Mouse (Mus musculus): ENCODE data around the gene Bcor. TPM values are rescaled to one million over a fixed set of nuclear protein-coding genes. Genes with fewer than 3 reads are reported as not detected.

Gene Bcor
- polyA plus RNA-seq, 1 experiment from 2014 or later: 7.9 TPM

- no peak overlapping the region for H3K4me3 ChIP-seq
- H3K9me3 ChIP-seq (replicated peaks): no peaks in the 10 kb centered on the region
- no peaks in the 10 kb centered on the region for H3K36me3 ChIP-seq
- H3K27me3 ChIP-seq (replicated peaks): peaks cover 99% of the 10 kb centered on the region
- no peak overlapping the region for H3K27ac ChIP-seq
- 18% methylated on average over 14 of the region's 14 CpGs for WGBS (ENCODE audit: insufficient replicate concordance)
- no peak for ATAC-seq
- no peak overlapping the region for H3K9ac ChIP-seq
- peaks cover 36% of the 10 kb centered on the region for H3K4me1 ChIP-seq
- H3K4me2 ChIP-seq: no peak overlapping the region
These were observed 30.0 kb downstream of the Bcor start for GRCm38 (mm10) chrX:12129828-12130809.

GRCm38 (mm10) chrX:12129230-12129629 is 30.9 kb downstream of the Bcor start:
- Histone ChIP-seq H3K27me3 (replicated peaks) (peaks cover 99% of the 10 kb centered on the region), H3K4me3 (no peak overlapping the region), H3K4me1 (peaks cover 40% of the 10 kb centered on the region), H3K27ac (no peak overlapping the region), H3K9ac (no peak overlapping the region), H3K36me3 (no peaks in the 10 kb centered on the region), H3K4me2 (peak overlapping the region; percentile 64; the same call in 1 of the 2 replicates), H3K9me3 (replicated peaks) (no peaks in the 10 kb centered on the region)
- ATAC-seq: no peak
- 4% methylated on average over 24 of the region's 24 CpGs for WGBS (ENCODE audit: insufficient replicate concordance)

GRCm38 (mm10) chrX:12128165-12129083 is 31.7 kb downstream of the Bcor start:
- Histone ChIP-seq H3K27ac (0 out of 2 replicates have a peak overlapping the region, but pooled peaks have one; percentile 54), H3K9me3 (replicated peaks) (no peaks in the 10 kb centered on the region), H3K27me3 (replicated peaks) (peaks cover 99% of the 10 kb centered on the region), H3K36me3 (no peaks in the 10 kb centered on the region), H3K4me1 (peaks cover 38% of the 10 kb centered on the region), H3K4me2 (peak overlapping the region; percentile 64), H3K9ac (peak overlapping the region; percentile 48), H3K4me3 (peak overlapping the region; percentile 48)
- 1% methylated on average over 24 of the region's 72 CpGs for WGBS (ENCODE audit: insufficient replicate concordance)
- no peak for ATAC-seq

- ATAC-seq: no peak
- Histone ChIP-seq H3K4me1 (peaks cover 36% of the 10 kb centered on the region; the same call in 1 of the 2 replicates), H3K27ac (0 out of 2 replicates have a peak overlapping the region, but pooled peaks have one; percentile 54), H3K9me3 (replicated peaks) (no peaks in the 10 kb centered on the region), H3K9ac (peak overlapping the region; percentile 48), H3K4me3 (peak overlapping the region; percentile 48), H3K36me3 (no peaks in the 10 kb centered on the region), H3K4me2 (peak overlapping the region; percentile 64), H3K27me3 (replicated peaks) (peaks cover 99% of the 10 kb centered on the region)
- 4% methylated on average over 33 of the region's 37 CpGs for WGBS (ENCODE audit: insufficient replicate concordance)
These were observed 32.4 kb downstream of the Bcor start for GRCm38 (mm10) chrX:12127799-12128164.

GRCm38 (mm10) chrX:12127106-12127670 is 33.0 kb downstream of the Bcor start:
- 5% methylated on average over 24 of the region's 24 CpGs for WGBS (ENCODE audit: insufficient replicate concordance)
- H3K4me2 ChIP-seq: peak overlapping the region; percentile 64
- H3K27ac ChIP-seq: no peak overlapping the region
- no peaks in the 10 kb centered on the region for H3K36me3 ChIP-seq
- peaks cover 99% of the 10 kb centered on the region for H3K27me3 ChIP-seq (replicated peaks)
- H3K4me1 ChIP-seq: peaks cover 31% of the 10 kb centered on the region; the same call in 1 of the 2 replicates
- H3K9ac ChIP-seq: peak overlapping the region; percentile 17; the same call in 1 of the 2 replicates
- no peak for ATAC-seq
- H3K9me3 ChIP-seq (replicated peaks): no peaks in the 10 kb centered on the region
- H3K4me3 ChIP-seq: peak overlapping the region; percentile 48

DNA sequence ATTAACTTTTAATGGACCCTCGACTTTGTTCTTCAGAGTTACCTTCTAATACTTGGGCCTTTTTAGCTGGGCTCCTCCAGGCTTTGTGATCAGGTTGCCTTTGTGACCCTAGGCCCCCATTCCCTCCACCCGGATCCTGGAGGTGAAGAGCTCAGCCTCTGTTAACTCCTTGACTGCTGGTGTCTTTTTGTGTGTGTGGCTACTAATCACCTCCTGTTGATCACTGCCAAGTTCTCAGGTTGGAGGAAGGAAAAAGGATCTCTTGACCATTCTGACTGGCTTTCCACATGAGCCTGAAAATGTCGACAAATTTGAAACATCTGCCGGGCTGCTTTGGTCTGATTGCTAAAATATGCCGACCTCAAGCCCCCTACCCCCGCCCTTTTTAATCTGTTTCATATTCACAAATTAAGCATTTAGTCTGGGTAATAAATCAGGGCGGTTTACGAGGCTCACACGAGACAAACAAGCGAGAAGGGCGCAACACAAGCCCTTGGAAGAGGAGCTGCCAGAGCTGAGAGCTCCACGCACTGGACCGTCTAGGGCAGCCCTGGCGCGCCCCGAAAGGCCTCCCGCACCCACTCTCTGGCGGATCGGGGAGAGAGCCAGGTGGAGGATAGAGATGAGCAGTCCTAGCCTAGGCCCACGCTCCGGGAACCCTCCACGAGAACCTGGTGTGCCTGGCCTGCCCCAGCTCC is 33.6 kb downstream of the Bcor start:
- Histone ChIP-seq H3K4me1 (peaks cover 31% of the 10 kb centered on the region; the same call in 1 of the 2 replicates), H3K9me3 (replicated peaks) (no peaks in the 10 kb centered on the region), H3K27me3 (replicated peaks) (peaks cover 98% of the 10 kb centered on the region), H3K36me3 (no peaks in the 10 kb centered on the region), H3K27ac (no peak overlapping the region), H3K4me3 (peak overlapping the region; percentile 48; the same call in 1 of the 2 replicates), H3K9ac (peak overlapping the region; percentile 17; the same call in 1 of the 2 replicates), H3K4me2 (peak overlapping the region; percentile 64)
- WGBS (ENCODE audit: insufficient replicate concordance): 15% methylated on average over 22 of the region's 22 CpGs
- no peak for ATAC-seq

- WGBS (ENCODE audit: insufficient replicate concordance): 15% methylated on average over 3 of the region's 3 CpGs
- Histone ChIP-seq H3K27me3 (replicated peaks) (peaks cover 78% of the 10 kb centered on the region), H3K9me3 (replicated peaks) (no peaks in the 10 kb centered on the region)
These were observed 35.6 kb downstream of the Bcor start for GRCm38 (mm10) chrX:12124571-12124970.

GRCm38 (mm10) chrX:12123687-12124087 is 36.5 kb downstream of the Bcor start:
- WGBS (ENCODE audit: insufficient replicate concordance): 8% methylated on average over 6 of the region's 6 CpGs
- no peak for ATAC-seq
- H3K4me2 ChIP-seq: peak overlapping the region; percentile 37; the same call in 1 of the 2 replicates

More at GRCm38 (mm10) chrX:12124571-12124970, 35.6 kb downstream of the Bcor start:
- ATAC-seq: no peak
- Histone ChIP-seq H3K27ac (no peak overlapping the region), H3K4me1 (peaks cover 31% of the 10 kb centered on the region), H3K9ac (no peak overlapping the region), H3K4me3 (no peak overlapping the region), H3K4me2 (no peak overlapping the region), H3K36me3 (no peaks in the 10 kb centered on the region)

GRCm38 (mm10) chrX:12122594-12123331 is 37.4 kb downstream of the Bcor start:
- WGBS (ENCODE audit: insufficient replicate concordance): 11% methylated on average over 21 of the region's 21 CpGs
- Histone ChIP-seq H3K27ac (peak overlapping the region; percentile 56), H3K9ac (no peak overlapping the region), H3K4me2 (peak overlapping the region; percentile 37), H3K4me3 (no peak overlapping the region), H3K36me3 (no peaks in the 10 kb centered on the region), H3K9me3 (replicated peaks) (no peaks in the 10 kb centered on the region), H3K27me3 (replicated peaks) (peaks cover 60% of the 10 kb centered on the region), H3K4me1 (peaks cover 27% of the 10 kb centered on the region)
- ATAC-seq: 0 out of 2 replicates have a peak, but pooled peaks have one; percentile 48

More at GRCm38 (mm10) chrX:12123687-12124087, 36.5 kb downstream of the Bcor start:
- Histone ChIP-seq H3K27ac (peak overlapping the region; percentile 56; the same call in 1 of the 2 replicates), H3K4me3 (no peak overlapping the region), H3K9ac (no peak overlapping the region), H3K36me3 (no peaks in the 10 kb centered on the region), H3K4me1 (peaks cover 30% of the 10 kb centered on the region), H3K9me3 (replicated peaks) (no peaks in the 10 kb centered on the region), H3K27me3 (replicated peaks) (peaks cover 69% of the 10 kb centered on the region)

DNA sequence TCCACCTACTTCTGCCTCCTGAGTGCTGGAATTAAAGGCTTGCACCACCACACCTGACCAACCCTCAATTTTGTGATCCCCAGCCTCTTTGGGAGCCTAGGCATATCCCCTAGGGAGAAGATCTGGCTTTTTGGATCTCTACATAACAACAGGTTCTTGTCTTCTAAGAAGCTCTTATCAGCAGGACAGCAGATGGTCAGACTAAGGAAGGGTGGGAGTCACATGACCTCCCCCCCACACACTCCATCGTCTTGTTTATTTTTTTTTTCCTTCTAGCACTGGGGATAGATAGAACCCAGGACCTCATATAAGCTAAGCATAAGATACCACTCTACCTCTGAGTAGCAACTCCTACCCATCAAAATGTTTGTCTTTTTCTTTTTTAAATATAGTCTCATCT is 40.7 kb downstream of the Bcor start:
- 6% methylated on average over 1 of the region's 1 CpGs for WGBS (ENCODE audit: insufficient replicate concordance)
- H3K4me3 ChIP-seq: no peak overlapping the region
- H3K27me3 ChIP-seq (replicated peaks): peaks cover 42% of the 10 kb centered on the region
- H3K4me1 ChIP-seq: peaks cover 21% of the 10 kb centered on the region
- H3K36me3 ChIP-seq: no peaks in the 10 kb centered on the region
- H3K27ac ChIP-seq: no peak overlapping the region
- no peak overlapping the region for H3K9ac ChIP-seq
- no peaks in the 10 kb centered on the region for H3K9me3 ChIP-seq (replicated peaks)
- ATAC-seq: peak; percentile 75
- H3K4me2 ChIP-seq: no peak overlapping the region
